Mouse (Mus musculus) bone marrow, adult 2 months (tissue): ENCODE results near the gene Gm29666.

Experiments
- CTCF ChIP-seq: fragments of 200-500 bp; IDR thresholded peaks from 2 replicates; pipeline ENCODE4 v1.5.1; 2011; ENCODE audit warnings: low read length, control low read depth; ENCODE audit not compliant: control insufficient read depth, insufficient read depth
- POLR2A ChIP-seq: fragments of 200-500 bp; IDR thresholded peaks from 2 replicates; pipeline ENCODE4 v1.6.1; 2011; ENCODE audit warnings: low read depth, mild to moderate bottlenecking, control low read depth, low read length, borderline replicate concordance; ENCODE audit not compliant: control insufficient read depth

DNA sequence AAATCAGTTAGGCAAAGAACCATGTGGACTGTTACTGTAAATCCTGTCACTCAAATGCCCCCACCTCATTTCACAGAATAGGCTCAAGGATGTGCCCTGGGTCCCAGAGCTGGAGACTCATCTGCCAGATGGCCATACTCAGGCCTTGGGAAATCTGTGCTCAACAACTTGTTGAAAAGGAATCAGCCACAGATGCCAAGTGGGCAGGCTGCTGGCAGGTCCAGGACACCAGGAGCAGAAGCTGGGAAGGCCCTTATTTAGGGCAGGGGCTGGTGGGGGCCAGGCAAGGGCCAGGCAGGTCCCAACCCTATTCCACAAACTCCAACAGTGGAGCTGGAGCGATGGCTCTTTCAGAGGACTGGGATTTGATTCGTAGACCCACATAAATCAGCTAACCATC lies 42.7 kb upstream of the Gm29666 start:
- TF ChIP-seq CTCF (no peak), POLR2A (no peak)
